Mouse (Mus musculus): ENCODE measurements around the gene Antxr2. TPM values are rescaled to one million over a fixed set of nuclear protein-coding genes. Genes with fewer than 3 reads are reported as not detected.

Antxr2 gene
- polyA plus RNA-seq, 1 experiment from 2014 or later, result 9.3 TPM

GRCm38 (mm10) chr5:97851981-97852748 is 178.7 kb downstream of the Antxr2 start:
- ATAC-seq (ENCODE audit: low FRiP score, low TSS enrichment) (no peak), DNase-seq (ENCODE audit: low spot score) (no peak)
- Histone ChIP-seq H3K4me3 (ENCODE audit: low read depth, low read length) (no peak overlapping the region), H3K27me3 (ENCODE audit: control insufficient read depth, insufficient read depth, low read length) (no peaks in the 10 kb centered on the region), H3K9me3 (ENCODE audit: control insufficient read depth, low read length) (no peaks in the 10 kb centered on the region), H3K4me2 (replicated peaks; ENCODE audit: low read depth) (no peak overlapping the region), H3K36me3 (ENCODE audit: control insufficient read depth, insufficient read depth, low read length) (no peaks in the 10 kb centered on the region), H3K9ac (ENCODE audit: low read length) (no peak overlapping the region), H3K4me1 (replicated peaks; ENCODE audit: control insufficient read depth, insufficient read depth) (no peaks in the 10 kb centered on the region), H3K27ac (replicated peaks) (no peak overlapping the region)
- TF ChIP-seq EP300 (optimal IDR thresholded peaks at IDR 0.05), result no peak
- 90% methylated on average over 5 of the region's 5 CpGs for WGBS

GRCm38 (mm10) chr5:97847204-97847895 is 183.5 kb downstream of the Antxr2 start:
- H3K9me3 ChIP-seq (ENCODE audit: control insufficient read depth, low read length), result no peaks in the 10 kb centered on the region
- no peaks in the 10 kb centered on the region for H3K36me3 ChIP-seq (ENCODE audit: control insufficient read depth, insufficient read depth, low read length)
- H3K4me1 ChIP-seq (replicated peaks; ENCODE audit: control insufficient read depth, insufficient read depth), result no peaks in the 10 kb centered on the region
- no peak overlapping the region for H3K9ac ChIP-seq (ENCODE audit: low read length)
- no peaks in the 10 kb centered on the region for H3K27me3 ChIP-seq (ENCODE audit: control insufficient read depth, insufficient read depth, low read length)
- ATAC-seq (ENCODE audit: low FRiP score, low TSS enrichment), result no peak
- no peak for DNase-seq (ENCODE audit: low spot score)
- H3K4me2 ChIP-seq (replicated peaks; ENCODE audit: low read depth), result no peak overlapping the region
- WGBS, result 54% methylated on average over 10 of the region's 10 CpGs
- H3K4me3 ChIP-seq (ENCODE audit: low read depth, low read length), result no peak overlapping the region
- TF ChIP-seq CTCF (IDR thresholded peaks at IDR 0.05; ENCODE audit: low read depth) (no peak), EP300 (optimal IDR thresholded peaks at IDR 0.05) (no peak)
- H3K27ac ChIP-seq (replicated peaks), result no peak overlapping the region

GRCm38 (mm10) chr5:97846503-97846902 is 184.3 kb downstream of the Antxr2 start:
- TF ChIP-seq EP300 (optimal IDR thresholded peaks at IDR 0.05) (no peak), CTCF (IDR thresholded peaks at IDR 0.05; ENCODE audit: low read depth) (no peak)
- no peaks in the 10 kb centered on the region for H3K36me3 ChIP-seq (ENCODE audit: control insufficient read depth, insufficient read depth, low read length)
- H3K4me3 ChIP-seq (ENCODE audit: low read depth, low read length), result no peak overlapping the region
- WGBS, result 75% methylated on average over 2 of the region's 2 CpGs
- H3K4me2 ChIP-seq (replicated peaks; ENCODE audit: low read depth), result no peak overlapping the region
- H3K4me1 ChIP-seq (replicated peaks; ENCODE audit: control insufficient read depth, insufficient read depth), result no peaks in the 10 kb centered on the region
- H3K27ac ChIP-seq (replicated peaks), result no peak overlapping the region
- no peak overlapping the region for H3K9ac ChIP-seq (ENCODE audit: low read length)
- H3K27me3 ChIP-seq (ENCODE audit: control insufficient read depth, insufficient read depth, low read length), result no peaks in the 10 kb centered on the region
- ATAC-seq (ENCODE audit: low FRiP score, low TSS enrichment) (no peak), DNase-seq (ENCODE audit: low spot score) (no peak)
- H3K9me3 ChIP-seq (ENCODE audit: control insufficient read depth, low read length), result no peaks in the 10 kb centered on the region

- Histone ChIP-seq H3K4me3 (ENCODE audit: low read depth, low read length) (no peak overlapping the region), H3K27me3 (ENCODE audit: control insufficient read depth, insufficient read depth, low read length) (no peaks in the 10 kb centered on the region), H3K27ac (replicated peaks) (no peak overlapping the region), H3K36me3 (ENCODE audit: control insufficient read depth, insufficient read depth, low read length) (no peaks in the 10 kb centered on the region), H3K9ac (ENCODE audit: low read length) (no peak overlapping the region), H3K4me1 (replicated peaks; ENCODE audit: control insufficient read depth, insufficient read depth) (no peaks in the 10 kb centered on the region), H3K9me3 (ENCODE audit: control insufficient read depth, low read length) (no peaks in the 10 kb centered on the region), H3K4me2 (replicated peaks; ENCODE audit: low read depth) (no peak overlapping the region)
- DNase-seq (ENCODE audit: low spot score) (no peak), ATAC-seq (ENCODE audit: low FRiP score, low TSS enrichment) (no peak)
- TF ChIP-seq EP300 (optimal IDR thresholded peaks at IDR 0.05), result no peak
- TF ChIP-seq CTCF (IDR thresholded peaks at IDR 0.05; ENCODE audit: low read depth), result no peak
- WGBS, result 44% methylated on average over 1 of the region's 1 CpGs
These were observed 188.8 kb downstream of the Antxr2 start for GRCm38 (mm10) chr5:97842016-97842415.

- Histone ChIP-seq H3K27me3 (ENCODE audit: control insufficient read depth, insufficient read depth, low read length) (no peaks in the 10 kb centered on the region), H3K27ac (replicated peaks) (no peak overlapping the region), H3K4me1 (replicated peaks; ENCODE audit: control insufficient read depth, insufficient read depth) (no peaks in the 10 kb centered on the region), H3K4me2 (replicated peaks; ENCODE audit: low read depth) (no peak overlapping the region), H3K4me3 (ENCODE audit: low read depth, low read length) (no peak overlapping the region), H3K36me3 (ENCODE audit: control insufficient read depth, insufficient read depth, low read length) (no peaks in the 10 kb centered on the region), H3K9ac (ENCODE audit: low read length) (no peak overlapping the region), H3K9me3 (ENCODE audit: control insufficient read depth, low read length) (no peaks in the 10 kb centered on the region)
- DNase-seq (ENCODE audit: low spot score) (no peak), ATAC-seq (ENCODE audit: low FRiP score, low TSS enrichment) (no peak)
- no peak for TF ChIP-seq EP300 (optimal IDR thresholded peaks at IDR 0.05)
These were observed 190.9 kb downstream of the Antxr2 start for GRCm38 (mm10) chr5:97839924-97840279.

- ATAC-seq (ENCODE audit: low FRiP score, low TSS enrichment) (no peak), DNase-seq (ENCODE audit: low spot score) (no peak)
- no peak overlapping the region for H3K9ac ChIP-seq (ENCODE audit: low read length)
- TF ChIP-seq EP300 (optimal IDR thresholded peaks at IDR 0.05) (no peak), CTCF (IDR thresholded peaks at IDR 0.05; ENCODE audit: low read depth) (no peak)
- H3K4me3 ChIP-seq (ENCODE audit: low read depth, low read length), result no peak overlapping the region
- H3K4me2 ChIP-seq (replicated peaks; ENCODE audit: low read depth), result no peak overlapping the region
- H3K4me1 ChIP-seq (replicated peaks; ENCODE audit: control insufficient read depth, insufficient read depth), result no peaks in the 10 kb centered on the region
- H3K9me3 ChIP-seq (ENCODE audit: control insufficient read depth, low read length), result no peaks in the 10 kb centered on the region
- no peaks in the 10 kb centered on the region for H3K27me3 ChIP-seq (ENCODE audit: control insufficient read depth, insufficient read depth, low read length)
- WGBS, result 92% methylated on average over 3 of the region's 3 CpGs
- H3K27ac ChIP-seq (replicated peaks), result no peak overlapping the region
- no peaks in the 10 kb centered on the region for H3K36me3 ChIP-seq (ENCODE audit: control insufficient read depth, insufficient read depth, low read length)
These were observed 191.4 kb downstream of the Antxr2 start for GRCm38 (mm10) chr5:97839271-97839923.
